Mouse (Mus musculus) G1E-ER4 (cell line): ENCODE measurements around the gene Optn. TPM values are rescaled to one million over a fixed set of nuclear protein-coding genes. Genes with fewer than 3 reads are reported as not detected.

Experiments used
- GATA1 ChIP-seq: IDR thresholded peaks from one replicate; pipeline ENCODE4 v1.8.0; 2012; ENCODE audit warnings: low read length, inconsistent platforms
- polyA plus RNA-seq: library from polyadenylated mRNA; stranded (reverse); fragments of >175 nt; gene quantifications from 2 replicates; pipeline ENCODE4 v1.2.3, GENCODE M21; 2012

Gene Optn
- polyA plus RNA-seq, 1 experiment: 41.3 TPM

GRCm38 (mm10) chr2:5037390-5037789 lies 26.5 kb downstream of the Optn start:
- no peak for TF ChIP-seq GATA1

- TF ChIP-seq GATA1: no peak
Observed at GRCm38 (mm10) chr2:5036411-5037076, 27.3 kb downstream of the Optn start.

- TF ChIP-seq GATA1: no peak
Observed at GRCm38 (mm10) chr2:5035241-5035640, 28.6 kb downstream of the Optn start.

- no peak for TF ChIP-seq GATA1
Observed at GRCm38 (mm10) chr2:5034801-5035200, 29.1 kb downstream of the Optn start.

DNA sequence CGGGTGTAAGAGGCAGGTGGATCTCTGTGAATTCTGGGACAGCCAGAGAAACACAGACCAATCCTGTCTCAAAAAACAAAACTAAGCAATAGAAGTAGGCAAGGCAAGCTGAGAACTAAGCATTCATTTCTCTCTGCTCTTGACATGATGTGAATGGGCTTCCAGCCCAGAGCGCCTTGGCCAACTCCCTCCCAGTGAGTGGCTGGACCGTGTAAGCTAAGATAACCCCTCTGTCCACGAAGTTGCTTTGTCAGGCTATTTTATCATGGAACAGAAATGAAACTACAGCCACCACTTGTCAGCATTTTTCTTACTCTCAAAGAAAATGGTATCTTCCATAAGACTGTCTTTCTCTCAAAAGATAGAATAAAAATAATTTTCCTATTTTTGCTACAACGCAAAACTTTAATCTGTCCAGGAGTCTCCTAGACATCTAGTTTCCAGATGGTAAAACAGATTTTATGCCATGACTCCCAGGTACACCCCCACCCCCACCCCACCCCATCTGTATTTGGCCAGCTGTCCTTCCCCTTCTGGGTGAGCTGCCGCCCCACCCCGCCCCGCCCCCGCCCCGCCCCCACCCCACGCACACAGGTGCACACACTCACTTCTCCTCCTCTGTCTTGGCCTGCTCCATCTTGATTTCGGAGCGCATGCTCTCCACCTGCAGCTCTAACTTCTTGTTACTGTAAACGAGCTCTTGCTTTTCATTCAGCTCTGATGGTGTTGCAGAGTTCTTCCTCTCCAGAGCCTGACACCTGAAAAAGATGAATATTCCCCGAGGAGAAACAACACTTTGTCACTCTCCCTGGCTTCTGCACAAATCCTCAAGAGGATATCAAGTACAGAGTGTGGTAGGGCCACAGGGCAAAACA lies 30.1 kb downstream of the Optn start:
- no peak for TF ChIP-seq GATA1

GRCm38 (mm10) chr2:5032665-5033064 lies 31.2 kb downstream of the Optn start:
- TF ChIP-seq GATA1: no peak

DNA sequence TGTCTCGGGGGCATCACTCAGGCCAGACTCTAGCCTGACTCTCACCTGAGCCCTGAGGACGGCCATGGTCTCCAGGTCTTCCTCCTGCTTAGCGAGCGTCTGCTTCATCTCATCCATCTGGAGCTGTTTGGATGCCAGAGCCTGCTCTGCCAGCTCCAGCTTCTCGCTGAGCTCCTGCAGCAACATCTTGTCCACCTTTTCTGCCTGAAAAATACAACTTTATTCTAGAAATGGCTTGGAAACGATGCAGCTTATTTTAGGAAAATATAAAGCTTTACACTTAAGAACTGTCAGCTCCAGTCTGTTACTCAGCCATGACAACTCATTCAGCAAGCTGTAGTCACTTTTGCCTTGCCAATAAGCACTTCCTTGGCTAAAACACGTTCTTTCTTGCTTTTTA lies 32.6 kb downstream of the Optn start:
- no peak for TF ChIP-seq GATA1

- no peak for TF ChIP-seq GATA1
Observed at GRCm38 (mm10) chr2:5029808-5030207, 34.0 kb downstream of the Optn start.

- TF ChIP-seq GATA1: no peak
Observed at GRCm38 (mm10) chr2:5028047-5028446, 35.8 kb downstream of the Optn start.

- no peak for TF ChIP-seq GATA1
Observed at GRCm38 (mm10) chr2:5027057-5027456, 36.8 kb downstream of the Optn start.

DNA sequence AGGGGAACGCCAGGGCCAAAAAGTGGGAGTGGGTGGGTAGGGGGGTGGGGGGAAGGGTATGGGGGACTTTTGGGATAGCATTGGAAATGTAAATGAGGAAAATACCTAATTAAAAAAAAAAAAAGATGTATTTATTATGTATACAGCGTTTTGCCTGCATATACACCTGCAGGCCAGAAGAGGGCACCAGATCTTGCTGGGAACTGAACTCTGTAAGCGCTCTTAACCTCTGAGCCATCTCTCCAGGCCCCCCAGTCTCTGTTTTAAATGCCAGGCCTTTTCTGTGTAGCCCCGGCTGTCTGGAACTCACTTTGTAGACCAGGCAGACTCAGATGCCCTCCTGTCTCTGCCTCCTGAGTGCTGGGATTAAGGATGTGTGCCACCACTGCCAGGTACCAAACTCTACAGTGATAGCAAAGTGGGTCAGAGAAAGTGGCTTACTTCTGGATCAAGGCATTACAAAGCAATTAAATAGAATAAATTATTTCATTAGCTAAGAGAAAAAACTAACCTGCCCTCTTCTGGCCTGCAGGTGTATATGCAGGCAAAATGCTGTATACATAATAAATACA lies 38.6 kb downstream of the Optn start:
- no peak for TF ChIP-seq GATA1

GRCm38 (mm10) chr2:5023699-5024399 lies 40.0 kb downstream of the Optn start:
- no peak for TF ChIP-seq GATA1

DNA sequence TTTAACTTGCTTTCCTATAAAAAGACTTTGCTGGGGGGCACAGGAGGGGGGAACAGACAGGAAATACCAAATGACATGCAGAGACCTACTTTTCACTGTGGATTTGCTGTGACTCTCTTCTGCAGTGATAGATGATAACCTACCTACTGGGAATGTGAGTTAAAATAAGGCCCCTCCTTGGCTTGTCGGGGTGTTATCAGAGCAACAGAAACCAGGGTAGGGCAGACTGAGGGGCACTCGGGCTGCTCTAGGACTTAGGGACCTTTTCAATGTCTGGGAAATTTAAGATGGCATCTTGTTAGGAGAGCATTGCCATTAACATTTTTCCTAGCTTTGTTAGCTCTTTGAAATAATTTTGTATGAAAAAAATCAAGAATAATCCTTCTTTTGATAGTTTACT lies 40.6 kb downstream of the Optn start:
- TF ChIP-seq GATA1: no peak

DNA sequence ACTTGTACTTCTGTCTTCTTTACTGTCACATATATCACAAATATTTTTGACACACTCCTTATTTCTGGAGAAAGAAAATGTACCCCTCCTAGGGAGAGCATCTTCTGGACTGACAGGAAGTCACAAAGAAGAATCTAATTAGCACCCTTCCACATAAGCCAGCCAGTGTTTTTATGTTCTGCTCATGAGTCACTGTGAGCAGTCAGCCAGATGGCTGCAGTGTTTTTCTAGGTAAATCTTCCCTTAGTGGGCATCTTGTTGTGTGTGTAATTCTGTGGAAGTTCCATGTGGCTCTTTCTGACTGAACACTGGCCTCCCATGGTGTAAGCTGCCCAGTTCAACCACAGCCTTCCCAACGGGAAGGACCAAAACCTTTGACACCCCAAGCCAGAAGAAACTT lies 44.1 kb downstream of the Optn start:
- TF ChIP-seq GATA1: no peak

GRCm38 (mm10) chr2:5016922-5017321 lies 46.9 kb downstream of the Optn start:
- TF ChIP-seq GATA1: no peak

- no peak for TF ChIP-seq GATA1
Observed at GRCm38 (mm10) chr2:5015527-5015926, 48.3 kb downstream of the Optn start.
